Mouse (Mus musculus) liver, embryonic 13.5 days (tissue): ENCODE measurements around the gene Ntrk3. TPM values are rescaled to one million over a fixed set of nuclear protein-coding genes. Genes with fewer than 3 reads are reported as not detected.

Experiments used
- ATAC-seq: fragments of 200-750 bp; cut with Nextera tagmentation; 2 replicates; pipeline ENCODE4 v1.8.0; 2017; ENCODE audit warnings: low read depth, mild to moderate bottlenecking, moderate number of reproducible peaks, moderate library complexity
- DNase-seq: peaks from one replicate; pipeline ENCODE4 v3.0.0; 2022
- H3K27ac ChIP-seq: fragments of 300-500 bp; sonication (generic); 2 replicates; pipeline ENCODE4 v1.5.1; 2015; ENCODE audit warnings: moderate library complexity, mild to moderate bottlenecking, inconsistent platforms
- H3K27me3 ChIP-seq: fragments of 300-500 bp; sonication (generic); 2 replicates; pipeline ENCODE4 v1.6.1; 2015; ENCODE audit warnings: mild to moderate bottlenecking, inconsistent platforms
- H3K36me3 ChIP-seq: fragments of 300-500 bp; sonication (generic); 2 replicates; pipeline ENCODE4 v1.6.1; 2015; ENCODE audit warnings: mild to moderate bottlenecking, inconsistent platforms
- H3K4me1 ChIP-seq: fragments of 300-500 bp; sonication (generic); replicated peaks from 2 replicates; pipeline ENCODE4 v1.6.1; 2015; ENCODE audit warnings: inconsistent platforms
- H3K4me2 ChIP-seq: fragments of 300-500 bp; sonication (generic); 2 replicates; pipeline ENCODE4 v1.6.1; 2015; ENCODE audit warnings: inconsistent platforms, mild to moderate bottlenecking, moderate library complexity
- H3K4me3 ChIP-seq: fragments of 300-500 bp; sonication (generic); replicated peaks from 2 replicates; pipeline ENCODE4 v1.5.1; 2015; ENCODE audit warnings: mild to moderate bottlenecking, inconsistent platforms
- H3K9ac ChIP-seq: fragments of 300-500 bp; sonication (generic); 2 replicates; pipeline ENCODE4 v1.6.1; 2015; ENCODE audit warnings: mild to moderate bottlenecking, inconsistent platforms
- H3K9me3 ChIP-seq: fragments of 300-500 bp; sonication (generic); replicated peaks from 2 replicates; pipeline ENCODE4 v1.6.1; 2016; ENCODE audit warnings: inconsistent platforms
- WGBS: fragments of 180-500 bp; shearing (Covaris S2); methylation state at CpG from one replicate; pipeline ENCODE4 v1.1.7; 2015; ENCODE audit not compliant: insufficient replicate concordance; 5-methylcytosine and 5-hydroxymethylcytosine counted together
- polyA plus RNA-seq: library from polyadenylated mRNA; unstranded; fragments of >200 nt; fragmentation: Nextera tagmentation; extraction: Ambion mirVana; gene quantifications from 2 replicates; pipeline ENCODE4 v1.2.1, GENCODE M21; 2015

Gene Ntrk3
- polyA plus RNA-seq, 1 experiment from 2014 or later: 0.20 TPM

DNA sequence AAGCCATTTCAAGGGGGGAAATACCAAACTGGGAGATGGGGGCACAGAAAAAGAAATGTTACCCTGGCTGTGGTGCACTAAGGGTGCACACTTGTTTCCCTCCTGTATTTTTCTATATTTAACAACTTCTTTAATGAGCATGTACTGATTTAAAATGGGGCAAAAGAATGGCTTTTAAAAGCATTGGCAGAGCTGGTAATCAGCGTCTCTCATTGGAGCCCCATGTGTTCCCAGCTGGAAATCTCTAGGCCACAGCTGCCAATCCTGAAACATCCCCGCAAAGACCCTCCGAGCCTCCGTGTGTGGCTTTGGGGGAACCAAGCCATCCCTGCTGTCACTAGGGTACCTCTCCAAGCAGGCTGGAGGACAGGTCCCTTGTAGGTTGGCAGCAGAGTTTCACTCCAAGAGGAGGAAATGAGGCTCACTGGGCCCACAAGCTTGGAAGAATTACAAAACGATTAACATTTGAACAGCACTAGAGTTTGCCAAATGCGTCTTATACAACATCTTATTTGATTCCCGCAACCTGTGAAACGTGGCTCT is 16.7 kb upstream of the Ntrk3 start:
- 63% methylated on average over 8 of the region's 8 CpGs for WGBS
- no peak for ATAC-seq
- DNase-seq: no peak

DNA sequence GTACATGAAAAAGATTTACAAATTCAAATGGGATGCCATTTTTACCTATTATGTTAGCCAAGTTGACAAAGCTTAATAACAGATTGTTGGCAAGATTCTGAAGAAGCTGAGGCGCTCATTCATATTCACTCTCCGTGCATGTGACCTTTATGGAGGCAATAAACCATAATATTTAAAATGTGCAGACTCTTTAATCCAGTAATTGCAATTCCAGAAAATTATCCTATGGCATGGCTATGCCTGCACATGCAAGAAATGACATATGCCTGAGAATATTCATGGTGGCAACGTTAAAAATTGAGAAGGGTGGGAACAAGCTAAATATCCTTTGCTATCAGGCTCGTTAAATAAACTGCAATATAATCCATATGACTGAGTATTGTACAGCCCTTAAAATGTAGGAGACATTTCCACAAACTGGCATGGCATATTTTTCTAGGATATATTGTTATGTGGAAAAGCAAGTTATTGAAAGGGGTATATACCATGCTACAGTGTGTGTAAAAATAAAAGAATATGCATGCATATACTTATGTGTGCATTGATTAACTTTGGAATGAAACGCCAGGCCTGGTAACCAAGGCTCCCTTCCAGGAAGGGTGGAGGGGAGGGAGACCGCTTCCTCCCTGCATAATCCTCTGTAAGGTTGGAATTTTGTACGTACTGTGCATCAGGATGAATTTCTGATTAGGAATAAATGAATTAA is 16.1 kb upstream of the Ntrk3 start:
- WGBS: 64% methylated on average over 7 of the region's 7 CpGs
- Histone ChIP-seq H3K36me3 (no peaks in the 10 kb centered on the region), H3K4me1 (no peaks in the 10 kb centered on the region), H3K9me3 (no peaks in the 10 kb centered on the region), H3K27me3 (no peaks in the 10 kb centered on the region), H3K9ac (no peak overlapping the region), H3K4me3 (no peak overlapping the region), H3K27ac (no peak overlapping the region), H3K4me2 (no peak overlapping the region)
- ATAC-seq (no peak), DNase-seq (no peak)

More for the DNA sequence above, 16.7 kb upstream of the Ntrk3 start:
- Histone ChIP-seq H3K4me2 (no peak overlapping the region), H3K36me3 (no peaks in the 10 kb centered on the region), H3K4me1 (no peaks in the 10 kb centered on the region), H3K27me3 (no peaks in the 10 kb centered on the region), H3K9me3 (no peaks in the 10 kb centered on the region), H3K9ac (no peak overlapping the region), H3K27ac (no peak overlapping the region), H3K4me3 (no peak overlapping the region)

DNA sequence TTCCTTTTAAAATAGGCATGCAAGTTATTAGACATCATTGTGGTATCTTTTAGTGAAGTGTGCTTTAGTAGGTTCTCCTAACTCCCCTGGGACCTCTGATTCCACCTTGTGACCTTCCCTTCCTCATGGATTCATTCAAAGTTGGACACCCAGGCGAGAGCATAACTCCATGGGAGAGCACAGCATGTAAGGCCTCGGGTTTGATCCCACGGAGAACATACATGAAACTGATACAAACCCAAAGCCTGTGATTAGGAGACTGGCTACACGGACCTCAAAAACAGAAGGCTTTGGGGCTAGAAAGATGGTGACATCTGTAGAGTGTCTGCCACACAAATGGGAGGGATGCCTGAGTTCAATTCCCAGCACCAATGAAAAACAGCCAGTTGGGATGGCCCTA is 15.1 kb upstream of the Ntrk3 start:
- Histone ChIP-seq H3K9me3 (no peaks in the 10 kb centered on the region), H3K4me2 (no peak overlapping the region), H3K27me3 (no peaks in the 10 kb centered on the region), H3K27ac (no peak overlapping the region), H3K4me3 (no peak overlapping the region), H3K9ac (no peak overlapping the region), H3K4me1 (no peaks in the 10 kb centered on the region), H3K36me3 (no peaks in the 10 kb centered on the region)
- WGBS: 67% methylated on average over 4 of the region's 4 CpGs
- DNase-seq: no peak
- ATAC-seq: no peak

DNA sequence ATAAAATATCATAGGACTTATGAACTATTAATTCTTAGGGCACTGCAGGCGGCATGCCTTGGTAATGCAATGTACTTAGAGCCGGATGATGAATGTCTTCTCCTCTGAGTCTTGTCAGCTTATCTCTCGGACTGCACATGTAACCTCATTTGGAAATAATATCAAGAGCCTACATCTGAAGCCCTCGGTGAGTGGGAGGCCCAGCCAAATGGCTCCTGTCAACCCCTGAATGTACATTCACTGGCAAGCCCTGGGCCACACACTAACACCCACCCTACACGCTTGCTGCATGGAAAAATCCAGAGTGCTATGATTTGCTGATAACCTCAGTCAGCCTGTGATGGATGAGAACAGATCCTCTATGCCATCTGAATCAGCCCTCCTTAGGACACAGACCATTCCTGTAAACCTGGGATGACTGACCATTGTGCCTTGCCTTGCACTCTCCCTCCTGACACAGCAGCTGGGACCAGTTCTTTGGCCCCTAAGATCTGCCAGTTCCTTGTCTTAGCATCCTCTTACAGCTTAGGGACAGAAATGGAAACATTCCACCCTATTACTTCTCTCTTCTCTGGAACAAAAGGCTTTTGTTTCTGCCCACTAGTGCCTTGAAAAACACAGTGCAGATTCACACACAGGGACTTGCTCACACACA is 6.0 kb upstream of the Ntrk3 start:
- H3K9ac ChIP-seq: no peak overlapping the region
- ATAC-seq: no peak
- no peaks in the 10 kb centered on the region for H3K9me3 ChIP-seq
- no peaks in the 10 kb centered on the region for H3K27me3 ChIP-seq
- H3K27ac ChIP-seq: no peak overlapping the region
- no peaks in the 10 kb centered on the region for H3K36me3 ChIP-seq
- no peak for DNase-seq
- no peak overlapping the region for H3K4me3 ChIP-seq
- no peak overlapping the region for H3K4me2 ChIP-seq
- WGBS: 35% methylated on average over 5 of the region's 5 CpGs
- H3K4me1 ChIP-seq: no peaks in the 10 kb centered on the region

DNA sequence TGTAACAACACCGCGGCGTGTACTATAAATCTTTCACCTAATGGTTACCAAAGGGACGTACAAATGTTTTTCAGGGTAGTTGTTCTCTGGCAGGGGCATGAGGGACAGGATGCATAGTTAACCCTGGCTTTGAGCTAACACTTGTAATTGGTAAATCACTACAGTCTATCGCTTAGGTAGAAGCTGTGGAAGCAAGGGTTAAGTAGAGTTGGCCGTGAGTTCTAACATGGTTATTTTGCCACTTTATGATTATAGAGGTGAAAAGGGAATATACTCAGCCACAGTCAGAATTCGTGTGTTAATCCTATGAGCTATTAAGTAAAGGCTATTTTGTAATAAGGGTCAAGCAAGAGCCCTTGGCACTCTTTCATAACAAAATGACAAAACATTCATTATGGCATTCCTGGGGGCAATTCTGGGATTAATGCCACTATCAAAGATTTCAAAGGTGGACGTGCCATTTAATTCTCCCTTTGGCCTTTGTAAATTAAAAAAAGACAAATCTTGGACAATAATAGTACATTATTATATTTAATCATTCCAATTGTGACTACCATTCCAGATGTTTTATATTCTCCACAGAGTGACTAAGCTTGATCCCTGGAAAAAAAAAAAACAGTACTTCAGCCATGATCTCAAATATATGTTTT is 1.7 kb upstream of the Ntrk3 start:
- DNase-seq (no peak), ATAC-seq (no peak)
- Histone ChIP-seq H3K4me3 (no peak overlapping the region), H3K27me3 (no peaks in the 10 kb centered on the region), H3K36me3 (no peaks in the 10 kb centered on the region), H3K4me1 (no peaks in the 10 kb centered on the region), H3K9ac (no peak overlapping the region), H3K9me3 (no peaks in the 10 kb centered on the region), H3K4me2 (no peak overlapping the region), H3K27ac (no peak overlapping the region)
- 70% methylated on average over 8 of the region's 8 CpGs for WGBS

DNA sequence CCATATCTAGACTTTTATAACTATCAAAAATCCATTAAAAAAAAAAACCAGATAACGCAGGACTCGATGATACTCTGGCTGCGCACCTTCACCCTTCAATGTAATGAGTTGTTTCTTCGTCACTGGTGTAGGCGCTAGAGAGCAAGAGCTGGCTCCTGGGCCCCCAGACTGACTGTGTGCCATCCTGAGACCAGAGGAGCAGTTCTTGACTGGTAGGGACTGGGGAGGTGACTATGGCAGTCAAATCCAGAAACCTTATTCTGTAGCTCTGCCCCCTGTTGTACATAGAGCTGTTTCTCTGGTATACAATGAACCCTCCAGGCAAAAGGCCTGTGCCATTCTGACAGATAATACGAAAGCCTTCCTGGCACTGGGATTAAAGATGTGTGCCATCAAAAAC is 616 bp downstream of the Ntrk3 start:
- Histone ChIP-seq H3K36me3 (no peaks in the 10 kb centered on the region), H3K4me1 (no peaks in the 10 kb centered on the region), H3K27me3 (no peaks in the 10 kb centered on the region), H3K9me3 (no peaks in the 10 kb centered on the region), H3K4me2 (no peak overlapping the region), H3K9ac (no peak overlapping the region), H3K27ac (no peak overlapping the region), H3K4me3 (no peak overlapping the region)
- ATAC-seq (no peak), DNase-seq (no peak)
- WGBS: 83% methylated on average over 6 of the region's 6 CpGs

DNA sequence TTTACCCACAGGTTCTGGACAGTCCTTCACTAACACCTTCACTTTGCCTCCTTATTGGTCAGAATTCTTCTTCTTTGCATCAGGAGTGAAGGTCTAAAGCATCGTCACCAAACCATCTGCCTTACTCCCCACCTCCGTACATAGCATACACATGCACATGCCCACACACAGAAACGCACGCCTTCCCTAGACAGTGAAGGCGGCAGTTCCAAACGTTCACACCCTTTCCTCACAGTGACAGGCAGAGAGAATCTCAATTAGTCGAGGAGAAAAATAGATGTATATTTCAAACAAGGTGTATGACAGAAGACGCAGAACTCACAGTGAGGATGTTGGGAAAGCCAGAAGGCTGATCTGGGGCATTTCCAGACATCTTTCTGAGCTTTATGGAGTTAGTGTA is 6.4 kb downstream of the Ntrk3 start:
- H3K4me1 ChIP-seq: no peaks in the 10 kb centered on the region
- H3K36me3 ChIP-seq: no peaks in the 10 kb centered on the region
- no peak for ATAC-seq
- H3K9me3 ChIP-seq: no peaks in the 10 kb centered on the region
- no peak for DNase-seq
- no peaks in the 10 kb centered on the region for H3K27me3 ChIP-seq
- H3K9ac ChIP-seq: no peak overlapping the region
- H3K4me2 ChIP-seq: no peak overlapping the region
- no peak overlapping the region for H3K4me3 ChIP-seq
- WGBS: 68% methylated on average over 8 of the region's 8 CpGs
- no peak overlapping the region for H3K27ac ChIP-seq

DNA sequence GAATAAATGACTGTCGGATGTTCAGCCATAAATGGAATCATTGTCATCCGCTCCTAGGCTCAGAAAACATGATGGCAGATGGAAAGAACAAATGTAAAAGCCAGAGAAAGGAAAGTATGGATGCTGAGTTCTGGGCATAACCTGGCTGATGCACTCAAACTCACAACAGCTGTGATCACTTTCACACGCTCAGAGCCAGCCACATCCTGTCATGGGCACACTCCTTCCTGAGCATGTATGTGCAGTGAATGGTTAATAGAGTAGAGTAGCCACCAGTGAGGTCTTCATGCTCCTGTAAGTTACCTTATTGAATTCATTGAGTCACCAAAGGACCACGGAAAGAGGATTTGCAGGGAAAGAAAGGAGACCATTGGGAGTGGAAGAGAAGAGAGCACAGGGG is 13.2 kb downstream of the Ntrk3 start:
- Histone ChIP-seq H3K9ac (no peak overlapping the region), H3K27me3 (no peaks in the 10 kb centered on the region), H3K9me3 (no peaks in the 10 kb centered on the region), H3K4me2 (no peak overlapping the region), H3K4me3 (no peak overlapping the region), H3K27ac (no peak overlapping the region), H3K36me3 (no peaks in the 10 kb centered on the region), H3K4me1 (no peaks in the 10 kb centered on the region)
- ATAC-seq (no peak), DNase-seq (no peak)
- WGBS: 50% methylated on average over 4 of the region's 4 CpGs

DNA sequence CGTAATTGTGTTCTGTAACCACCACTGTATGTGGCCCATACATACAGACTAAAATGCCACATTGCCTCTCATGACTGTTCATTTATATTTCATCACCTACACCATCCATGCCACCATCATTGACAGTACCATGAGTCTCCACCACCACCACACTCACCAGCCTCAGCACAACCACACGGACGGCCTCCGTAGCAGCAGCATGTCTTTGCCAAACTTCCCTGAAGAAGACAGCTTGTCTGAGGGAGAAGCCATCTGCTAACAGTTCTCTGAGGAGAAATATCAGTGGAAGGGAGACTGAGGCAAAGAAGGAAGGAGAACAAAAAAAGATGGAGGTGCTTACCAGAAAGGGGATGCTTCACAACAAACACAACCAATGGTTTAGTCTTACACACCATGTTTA is 15.8 kb downstream of the Ntrk3 start:
- Histone ChIP-seq H3K4me3 (no peak overlapping the region), H3K27ac (no peak overlapping the region), H3K27me3 (no peaks in the 10 kb centered on the region), H3K9me3 (no peaks in the 10 kb centered on the region), H3K9ac (no peak overlapping the region), H3K4me1 (no peaks in the 10 kb centered on the region), H3K36me3 (no peaks in the 10 kb centered on the region), H3K4me2 (no peak overlapping the region)
- ATAC-seq: no peak
- DNase-seq: no peak
- WGBS: 71% methylated on average over 4 of the region's 4 CpGs

DNA sequence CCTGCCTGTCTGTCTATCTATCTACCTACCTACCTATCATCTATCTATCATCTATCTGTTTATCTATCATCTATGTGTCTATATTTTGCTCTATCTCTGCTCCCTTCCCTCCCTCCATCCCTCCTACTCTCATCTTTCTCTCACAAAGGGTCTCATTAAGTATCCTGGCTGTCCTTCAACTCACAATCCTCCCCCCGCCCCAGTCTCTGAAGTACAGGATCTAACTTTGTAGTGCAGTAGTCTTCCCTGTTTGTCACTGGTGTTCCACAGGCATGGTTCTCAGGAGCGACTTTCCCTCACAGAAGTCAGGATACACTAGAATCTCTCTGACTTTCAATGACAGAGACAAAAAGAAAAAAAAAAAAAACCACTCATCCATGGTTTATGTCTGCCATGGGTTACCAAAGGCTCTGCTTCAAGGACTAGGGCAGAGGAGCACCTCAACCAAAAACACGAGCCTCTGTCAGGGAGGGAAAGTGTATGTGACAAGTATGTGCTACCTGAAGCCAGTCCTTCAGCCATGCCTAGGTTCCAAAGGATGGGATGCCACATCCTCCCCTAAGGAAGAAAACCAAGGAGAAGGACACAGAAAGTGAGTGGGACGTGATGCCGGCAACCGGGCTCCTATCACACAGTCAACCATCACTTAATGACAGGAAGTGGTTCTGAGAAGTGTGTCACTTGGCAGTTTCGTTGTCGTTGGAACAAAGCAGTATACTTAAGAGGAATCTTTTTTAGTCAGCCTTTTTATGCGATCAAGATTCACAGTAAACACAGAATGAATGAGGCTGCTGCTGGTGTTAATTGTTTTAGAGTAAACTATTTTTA is 16.6 kb downstream of the Ntrk3 start:
- H3K27ac ChIP-seq: no peak overlapping the region
- H3K36me3 ChIP-seq: no peaks in the 10 kb centered on the region
- H3K4me2 ChIP-seq: no peak overlapping the region
- no peak overlapping the region for H3K4me3 ChIP-seq
- no peak for DNase-seq
- no peak for ATAC-seq
- no peaks in the 10 kb centered on the region for H3K9me3 ChIP-seq
- 30% methylated on average over 9 of the region's 9 CpGs for WGBS
- H3K27me3 ChIP-seq: no peaks in the 10 kb centered on the region
- H3K9ac ChIP-seq: no peak overlapping the region
- H3K4me1 ChIP-seq: no peaks in the 10 kb centered on the region

DNA sequence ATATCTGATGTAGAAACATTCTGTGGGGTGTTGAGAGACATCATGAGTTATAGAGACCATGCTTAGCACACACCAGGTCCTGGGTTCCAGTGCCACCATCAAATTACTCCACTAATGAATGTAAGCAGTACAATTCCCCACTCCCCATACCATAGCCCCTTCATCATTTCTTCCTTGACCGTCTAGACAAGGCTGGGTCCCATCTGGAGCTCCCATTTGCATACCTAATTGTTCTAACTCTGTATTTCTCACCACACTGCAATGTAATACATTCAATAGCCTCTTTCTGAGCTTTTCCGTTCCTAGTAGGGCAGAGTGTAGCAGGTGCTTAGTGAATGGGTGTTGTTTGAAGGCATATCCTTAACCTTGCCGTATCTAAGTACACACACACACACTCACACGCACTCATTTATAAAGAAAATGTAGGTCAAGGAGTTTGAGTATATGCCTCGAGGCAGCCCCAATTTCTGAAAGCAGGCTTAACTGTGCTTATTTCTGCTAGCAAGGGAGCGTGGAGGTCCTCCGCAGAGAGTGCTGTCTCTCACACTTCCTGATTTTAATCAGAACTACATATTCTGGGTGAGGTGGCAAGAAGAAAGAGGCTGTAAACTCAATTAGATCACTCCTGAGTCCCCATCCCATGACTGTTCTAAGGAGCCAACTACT is 17.9 kb downstream of the Ntrk3 start:
- no peaks in the 10 kb centered on the region for H3K9me3 ChIP-seq
- no peak overlapping the region for H3K9ac ChIP-seq
- H3K27ac ChIP-seq: no peak overlapping the region
- no peaks in the 10 kb centered on the region for H3K27me3 ChIP-seq
- no peak overlapping the region for H3K4me2 ChIP-seq
- no peaks in the 10 kb centered on the region for H3K4me1 ChIP-seq
- 43% methylated on average over 7 of the region's 7 CpGs for WGBS
- H3K4me3 ChIP-seq: no peak overlapping the region
- no peak for ATAC-seq
- no peaks in the 10 kb centered on the region for H3K36me3 ChIP-seq
- DNase-seq: no peak
